Mouse (Mus musculus) neural tube, embryonic 11.5 days (tissue): ENCODE results near the gene Zfp143. TPM values are rescaled to one million over a fixed set of nuclear protein-coding genes. Genes with fewer than 3 reads are reported as not detected.

Experiments
- ATAC-seq: fragments of 200-750 bp; cut with Nextera tagmentation; 2 replicates; pipeline ENCODE4 v1.8.0; 2017; ENCODE audit warnings: moderate number of reproducible peaks, mild to moderate bottlenecking, moderate TSS enrichment, moderate library complexity; ENCODE audit not compliant: insufficient read depth, low FRiP score, low TSS enrichment
- DNase-seq: peaks from one replicate; pipeline ENCODE4 v3.0.0-alpha.2; 2015; ENCODE audit warnings: low spot score
- H3K27ac ChIP-seq: fragments of 300-500 bp; sonication (generic); 2 replicates; pipeline ENCODE4 v1.5.1; 2014; ENCODE audit warnings: low read depth, mild to moderate bottlenecking, low read length
- H3K27me3 ChIP-seq: fragments of 300-500 bp; sonication (generic); 2 replicates; pipeline ENCODE4 v1.6.1; 2014; ENCODE audit warnings: mild to moderate bottlenecking, low read length, mixed read lengths; ENCODE audit not compliant: control insufficient read depth, insufficient read depth
- H3K36me3 ChIP-seq: fragments of 300-500 bp; sonication (generic); 2 replicates; pipeline ENCODE4 v1.6.1; 2014; ENCODE audit warnings: mild to moderate bottlenecking, low read length, moderate library complexity, mixed read lengths; ENCODE audit not compliant: control insufficient read depth, insufficient read depth
- H3K4me1 ChIP-seq: fragments of 300-500 bp; sonication (generic); 2 replicates; pipeline ENCODE4 v1.6.1; 2014; ENCODE audit warnings: low read length, mixed read lengths; ENCODE audit not compliant: control insufficient read depth, insufficient read depth
- H3K4me2 ChIP-seq: fragments of 300-500 bp; sonication (generic); 2 replicates; pipeline ENCODE4 v1.6.1; 2014; ENCODE audit warnings: low read depth, mild to moderate bottlenecking, moderate library complexity
- H3K4me3 ChIP-seq: fragments of 300-500 bp; sonication (generic); 2 replicates; pipeline ENCODE4 v1.5.1; 2014; ENCODE audit warnings: low read depth, low read length
- H3K9ac ChIP-seq: fragments of 300-500 bp; sonication (generic); 2 replicates; pipeline ENCODE4 v1.6.1; 2014; ENCODE audit warnings: mild to moderate bottlenecking, low read length
- H3K9me3 ChIP-seq: fragments of 300-500 bp; sonication (generic); 2 replicates; pipeline ENCODE4 v1.6.1; 2016; ENCODE audit warnings: low read length; ENCODE audit not compliant: control insufficient read depth
- WGBS: fragments of 180-500 bp; shearing (Covaris S2); extraction: QIAGEN DNeasy Blood & Tissue Kit; methylation state at CpG from one replicate; pipeline ENCODE4 v1.1.7; 2014; 5-methylcytosine and 5-hydroxymethylcytosine counted together
- polyA plus RNA-seq: library from polyadenylated mRNA; unstranded; fragments of >200 nt; fragmentation: Nextera tagmentation; extraction: Ambion mirVana; gene quantifications from 2 replicates; pipeline ENCODE4 v1.2.1, GENCODE M21; 2014

The Zfp143 gene
- 29.3 and 30.2 TPM in 2 replicates for polyA plus RNA-seq

- H3K36me3 ChIP-seq = no peaks in the 10 kb centered on the region
- H3K27me3 ChIP-seq = no peaks in the 10 kb centered on the region
- ATAC-seq = peak; percentile 99
- WGBS = under 1% methylated on average over 34 of the region's 34 CpGs
- peak; percentile 100 for DNase-seq
- peak within 1 kb of the TSS; percentile 100 for H3K27ac ChIP-seq
- peak within 1 kb of the TSS; percentile 87 for H3K4me3 ChIP-seq
- no peaks in the 10 kb centered on the region for H3K4me1 ChIP-seq
- no peaks in the 10 kb centered on the region for H3K9me3 ChIP-seq
- peak within 1 kb of the TSS; percentile 72 for H3K4me2 ChIP-seq
- H3K9ac ChIP-seq = peak within 1 kb of the TSS; percentile 100
Observed at GRCm38 (mm10) chr7:110061199-110061751, at the start of gene Zfp143. TSS of gene Zfp143 (plus strand) at chr7:110061217.

- DNase-seq = no peak
- Histone ChIP-seq H3K36me3 (no peaks in the 10 kb centered on the region), H3K4me2 (no peak overlapping the region), H3K4me1 (no peaks in the 10 kb centered on the region), H3K27ac (no peak overlapping the region), H3K27me3 (no peaks in the 10 kb centered on the region), H3K4me3 (no peak overlapping the region), H3K9ac (no peak overlapping the region), H3K9me3 (no peaks in the 10 kb centered on the region)
- no peak for ATAC-seq
- 63% methylated on average over 1 of the region's 1 CpGs for WGBS
Observed at GRCm38 (mm10) chr7:110011417-110011816, 49.6 kb upstream of the Zfp143 start.

GRCm38 (mm10) chr7:110014272-110014671 is 46.7 kb upstream of the Zfp143 start:
- Histone ChIP-seq H3K27me3 (no peaks in the 10 kb centered on the region), H3K4me1 (no peaks in the 10 kb centered on the region), H3K9me3 (no peaks in the 10 kb centered on the region), H3K4me3 (no peak overlapping the region), H3K9ac (no peak overlapping the region), H3K27ac (no peak overlapping the region), H3K4me2 (no peak overlapping the region), H3K36me3 (no peaks in the 10 kb centered on the region)
- ATAC-seq (no peak), DNase-seq (no peak)
- 85% methylated on average over 5 of the region's 5 CpGs for WGBS

GRCm38 (mm10) chr7:110018117-110018630 is 42.8 kb upstream of the Zfp143 start, which contains the start of gene Ipo7:
TSS of gene Ipo7 (plus strand) at chr7:110018274.
- peak; percentile 98 for ATAC-seq
- no peaks in the 10 kb centered on the region for H3K36me3 ChIP-seq
- peak within 1 kb of the TSS; percentile 96 for H3K9ac ChIP-seq
- H3K9me3 ChIP-seq = no peaks in the 10 kb centered on the region
- peak within 1 kb of the TSS; percentile 72 for H3K27ac ChIP-seq
- peak within 1 kb of the TSS; percentile 60 for H3K4me2 ChIP-seq
- H3K4me1 ChIP-seq = no peaks in the 10 kb centered on the region
- 0% methylated on average over 48 of the region's 48 CpGs for WGBS
- DNase-seq = peak; percentile 94
- H3K27me3 ChIP-seq = no peaks in the 10 kb centered on the region
- peak within 1 kb of the TSS; percentile 99 for H3K4me3 ChIP-seq

- no peaks in the 10 kb centered on the region for H3K4me1 ChIP-seq
- peak overlapping the region; percentile 60 for H3K4me2 ChIP-seq
- H3K27me3 ChIP-seq = no peaks in the 10 kb centered on the region
- peak; percentile 79 for ATAC-seq
- WGBS = under 1% methylated on average over 40 of the region's 42 CpGs
- peak overlapping the region; percentile 72 for H3K27ac ChIP-seq
- peak overlapping the region; percentile 99 for H3K4me3 ChIP-seq
- H3K9me3 ChIP-seq = no peaks in the 10 kb centered on the region
- no peak for DNase-seq
- peak overlapping the region; percentile 96 for H3K9ac ChIP-seq
- no peaks in the 10 kb centered on the region for H3K36me3 ChIP-seq
Observed at GRCm38 (mm10) chr7:110018631-110019482, 42.2 kb upstream of the Zfp143 start.

GRCm38 (mm10) chr7:110023553-110023952 is 37.5 kb upstream of the Zfp143 start:
- ATAC-seq (no peak), DNase-seq (no peak)
- no peak overlapping the region for H3K9ac ChIP-seq
- H3K36me3 ChIP-seq = no peaks in the 10 kb centered on the region
- H3K9me3 ChIP-seq = no peaks in the 10 kb centered on the region
- no peaks in the 10 kb centered on the region for H3K27me3 ChIP-seq
- no peak overlapping the region for H3K4me2 ChIP-seq
- no peak overlapping the region for H3K4me3 ChIP-seq
- WGBS = 97% methylated on average over 1 of the region's 1 CpGs
- no peaks in the 10 kb centered on the region for H3K4me1 ChIP-seq
- no peak overlapping the region for H3K27ac ChIP-seq

- Histone ChIP-seq H3K27ac (no peak overlapping the region), H3K9ac (no peak overlapping the region), H3K36me3 (no peaks in the 10 kb centered on the region), H3K9me3 (no peaks in the 10 kb centered on the region), H3K4me1 (no peaks in the 10 kb centered on the region), H3K4me3 (no peak overlapping the region), H3K27me3 (no peaks in the 10 kb centered on the region), H3K4me2 (no peak overlapping the region)
- 81% methylated on average over 2 of the region's 2 CpGs for WGBS
- DNase-seq = no peak
- ATAC-seq = no peak
Observed at GRCm38 (mm10) chr7:110026594-110026993, 34.4 kb upstream of the Zfp143 start.

GRCm38 (mm10) chr7:110028826-110029225 is 32.2 kb upstream of the Zfp143 start:
- ATAC-seq (no peak), DNase-seq (no peak)
- H3K27me3 ChIP-seq = no peaks in the 10 kb centered on the region
- no peak overlapping the region for H3K9ac ChIP-seq
- no peaks in the 10 kb centered on the region for H3K9me3 ChIP-seq
- WGBS = 88% methylated on average over 1 of the region's 1 CpGs
- no peaks in the 10 kb centered on the region for H3K4me1 ChIP-seq
- no peak overlapping the region for H3K27ac ChIP-seq
- H3K4me2 ChIP-seq = no peak overlapping the region
- no peak overlapping the region for H3K4me3 ChIP-seq
- H3K36me3 ChIP-seq = 0 out of 2 replicates have a peak, but pooled peaks cover 2% of the 10 kb centered on the region
